Mouse (Mus musculus): ENCODE measurements around the gene Depdc1b. TPM values are rescaled to one million over a fixed set of nuclear protein-coding genes. Genes with fewer than 3 reads are reported as not detected.

Depdc1b gene
- polyA plus RNA-seq, 1 experiment from 2014 or later: 10.3 TPM

DNA sequence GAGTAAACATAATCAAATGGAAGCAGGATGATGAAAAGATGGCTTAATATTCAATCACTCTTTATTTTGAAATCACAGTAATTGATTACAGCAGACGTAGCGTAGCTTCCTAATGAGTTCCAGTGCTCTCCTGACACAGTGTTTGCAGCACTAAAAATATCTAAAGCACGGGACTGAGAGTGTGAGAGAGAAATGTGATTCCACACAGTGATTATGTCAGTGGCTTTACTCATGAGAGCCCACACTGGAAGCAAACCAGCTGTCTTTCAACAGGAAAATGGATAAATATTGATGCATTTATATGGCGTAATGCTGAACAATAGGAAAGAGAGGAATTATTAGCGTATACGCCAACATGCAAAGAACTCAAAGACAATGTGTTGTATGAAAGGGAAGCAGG lies 37.5 kb upstream of the Depdc1b start:
- Histone ChIP-seq H3K4me3 (ENCODE audit: low read depth, low read length) (no peak overlapping the region), H3K9ac (replicated peaks; ENCODE audit: low read depth, low read length) (no peak overlapping the region), H3K4me1 (ENCODE audit: control insufficient read depth, insufficient read depth, low read length) (no peaks in the 10 kb centered on the region), H3K9me3 (ENCODE audit: control insufficient read depth, low read depth, low read length) (no peaks in the 10 kb centered on the region), H3K4me2 (replicated peaks; ENCODE audit: low read depth, low read length) (no peak overlapping the region), H3K27ac (ENCODE audit: low read length) (no peak overlapping the region), H3K36me3 (ENCODE audit: control insufficient read depth, insufficient read depth, low read length) (peaks cover 4% of the 10 kb centered on the region; the same call in 1 of the 2 replicates), H3K27me3 (ENCODE audit: control insufficient read depth, insufficient read depth, low read length) (no peaks in the 10 kb centered on the region)
- no peak for ATAC-seq (ENCODE audit: insufficient number of reproducible peaks, insufficient read depth, low FRiP score, low read depth)
- 37% methylated on average over 6 of the region's 6 CpGs for WGBS

DNA sequence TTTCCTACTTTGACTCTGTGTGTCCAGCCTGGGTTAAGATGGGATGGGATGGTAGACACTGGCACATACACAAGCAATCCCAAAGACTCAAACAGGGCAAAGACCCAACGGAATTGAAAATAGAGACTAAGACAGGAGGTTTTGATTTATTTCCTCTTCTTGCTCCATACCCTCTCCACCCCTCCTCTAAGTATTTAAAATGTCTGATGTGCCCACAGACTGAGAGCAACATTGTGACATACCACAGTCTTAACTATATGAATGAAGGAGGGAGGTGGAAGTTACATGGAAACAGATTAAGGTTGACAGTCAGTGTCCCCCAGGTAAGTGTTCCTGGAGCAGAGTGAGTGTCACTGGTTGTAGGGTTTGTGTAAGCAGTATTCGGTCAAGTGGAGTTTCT lies 31.8 kb upstream of the Depdc1b start:
- Histone ChIP-seq H3K27me3 (ENCODE audit: control insufficient read depth, insufficient read depth, low read length) (no peaks in the 10 kb centered on the region), H3K9ac (replicated peaks; ENCODE audit: low read depth, low read length) (no peak overlapping the region), H3K4me2 (replicated peaks; ENCODE audit: low read depth, low read length) (no peak overlapping the region), H3K36me3 (ENCODE audit: control insufficient read depth, insufficient read depth, low read length) (peaks cover 4% of the 10 kb centered on the region; the same call in 1 of the 2 replicates), H3K9me3 (ENCODE audit: control insufficient read depth, low read depth, low read length) (no peaks in the 10 kb centered on the region), H3K4me1 (ENCODE audit: control insufficient read depth, insufficient read depth, low read length) (no peaks in the 10 kb centered on the region), H3K27ac (ENCODE audit: low read length) (no peak overlapping the region), H3K4me3 (ENCODE audit: low read depth, low read length) (no peak overlapping the region)
- 87% methylated on average over 2 of the region's 2 CpGs for WGBS
- no peak for ATAC-seq (ENCODE audit: insufficient number of reproducible peaks, insufficient read depth, low FRiP score, low read depth)

DNA sequence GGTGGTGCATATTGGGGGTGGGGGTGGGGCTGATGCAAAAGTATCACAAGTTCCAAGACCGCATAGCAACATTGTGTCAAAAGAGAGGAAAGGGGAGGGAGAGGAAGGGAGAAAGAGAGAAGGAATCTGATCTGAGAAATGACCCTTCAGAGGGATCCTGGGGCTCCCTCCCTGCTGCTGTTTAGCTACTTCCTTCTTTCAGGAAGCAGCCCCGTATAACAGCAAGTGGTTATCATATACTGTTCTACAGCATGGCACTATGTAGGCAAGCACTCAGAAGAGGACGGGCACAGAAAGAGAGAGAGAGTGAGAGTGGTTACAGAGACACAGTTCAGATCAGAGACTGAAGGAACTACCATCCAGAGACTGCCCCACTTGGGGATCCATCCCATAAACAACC lies 28.2 kb upstream of the Depdc1b start:
- Histone ChIP-seq H3K4me3 (ENCODE audit: low read depth, low read length) (no peak overlapping the region), H3K4me1 (ENCODE audit: control insufficient read depth, insufficient read depth, low read length) (no peaks in the 10 kb centered on the region), H3K27me3 (ENCODE audit: control insufficient read depth, insufficient read depth, low read length) (no peaks in the 10 kb centered on the region), H3K36me3 (ENCODE audit: control insufficient read depth, insufficient read depth, low read length) (no peaks in the 10 kb centered on the region), H3K4me2 (replicated peaks; ENCODE audit: low read depth, low read length) (no peak overlapping the region), H3K9ac (replicated peaks; ENCODE audit: low read depth, low read length) (no peak overlapping the region), H3K9me3 (ENCODE audit: control insufficient read depth, low read depth, low read length) (no peaks in the 10 kb centered on the region), H3K27ac (ENCODE audit: low read length) (no peak overlapping the region)
- WGBS: 49% methylated on average over 3 of the region's 3 CpGs
- ATAC-seq (ENCODE audit: insufficient number of reproducible peaks, insufficient read depth, low FRiP score, low read depth): no peak

GRCm38 (mm10) chr13:108289436-108289835 lies 26.7 kb upstream of the Depdc1b start:
- H3K36me3 ChIP-seq (ENCODE audit: control insufficient read depth, insufficient read depth, low read length): no peaks in the 10 kb centered on the region
- H3K9me3 ChIP-seq (ENCODE audit: control insufficient read depth, low read depth, low read length): no peaks in the 10 kb centered on the region
- WGBS: 65% methylated on average over 3 of the region's 3 CpGs
- no peak overlapping the region for H3K4me3 ChIP-seq (ENCODE audit: low read depth, low read length)
- no peak overlapping the region for H3K9ac ChIP-seq (replicated peaks; ENCODE audit: low read depth, low read length)
- no peak overlapping the region for H3K27ac ChIP-seq (ENCODE audit: low read length)
- no peaks in the 10 kb centered on the region for H3K4me1 ChIP-seq (ENCODE audit: control insufficient read depth, insufficient read depth, low read length)
- H3K27me3 ChIP-seq (ENCODE audit: control insufficient read depth, insufficient read depth, low read length): no peaks in the 10 kb centered on the region
- ATAC-seq (ENCODE audit: insufficient number of reproducible peaks, insufficient read depth, low FRiP score, low read depth): no peak
- no peak overlapping the region for H3K4me2 ChIP-seq (replicated peaks; ENCODE audit: low read depth, low read length)

GRCm38 (mm10) chr13:108290314-108290713 lies 25.8 kb upstream of the Depdc1b start:
- no peak for ATAC-seq (ENCODE audit: insufficient number of reproducible peaks, insufficient read depth, low FRiP score, low read depth)
- H3K9me3 ChIP-seq (ENCODE audit: control insufficient read depth, low read depth, low read length): no peaks in the 10 kb centered on the region
- 89% methylated on average over 4 of the region's 4 CpGs for WGBS

DNA sequence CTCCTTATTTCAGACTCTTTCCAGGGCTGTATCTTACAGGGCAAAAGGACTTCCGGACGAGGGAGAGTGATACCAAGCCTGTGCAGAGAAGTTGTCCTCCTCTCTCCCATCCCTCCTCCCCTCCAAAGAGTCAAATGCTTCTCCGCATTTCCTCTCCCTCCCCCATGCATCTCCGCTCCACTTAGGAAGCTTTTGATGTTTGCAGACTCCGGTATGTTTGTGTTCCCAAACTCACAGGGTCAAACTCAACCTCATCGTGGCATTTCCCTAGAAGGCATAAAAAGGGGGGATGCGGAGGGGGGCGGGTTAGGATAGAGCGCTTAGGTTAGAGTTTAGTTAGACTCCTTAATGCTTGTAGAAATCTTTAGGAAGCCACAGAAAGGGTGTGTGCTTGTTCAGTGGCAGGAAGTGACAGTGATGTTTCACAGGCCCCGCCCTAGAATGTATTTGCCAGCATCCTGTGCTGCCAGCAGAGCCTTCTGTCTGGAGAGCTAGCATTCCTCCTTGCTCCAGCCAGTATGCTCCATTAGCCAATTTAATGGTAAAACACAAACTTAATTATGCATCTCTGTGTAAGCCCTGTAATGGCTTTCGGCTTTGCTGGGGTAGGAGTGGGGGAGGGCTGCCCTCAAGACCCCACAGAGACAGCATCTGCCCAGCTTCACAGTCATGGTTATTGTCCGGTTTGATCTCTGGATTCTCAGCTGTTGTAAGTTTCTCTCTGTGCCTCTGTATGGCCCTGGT lies 18.6 kb upstream of the Depdc1b start:
- peak; percentile 80; the same call in 1 of the 2 replicates for ATAC-seq (ENCODE audit: insufficient number of reproducible peaks, insufficient read depth, low FRiP score, low read depth)
- Histone ChIP-seq H3K4me2 (replicated peaks; ENCODE audit: low read depth, low read length) (peak overlapping the region; percentile 43), H3K4me3 (ENCODE audit: low read depth, low read length) (peak overlapping the region; percentile 20; the same call in 1 of the 2 replicates), H3K9ac (replicated peaks; ENCODE audit: low read depth, low read length) (no peak overlapping the region), H3K36me3 (ENCODE audit: control insufficient read depth, insufficient read depth, low read length) (no peaks in the 10 kb centered on the region), H3K27ac (ENCODE audit: low read length) (peak overlapping the region; percentile 67), H3K4me1 (ENCODE audit: control insufficient read depth, insufficient read depth, low read length) (0 out of 2 replicates have a peak, but pooled peaks cover 7% of the 10 kb centered on the region), H3K9me3 (ENCODE audit: control insufficient read depth, low read depth, low read length) (no peaks in the 10 kb centered on the region), H3K27me3 (ENCODE audit: control insufficient read depth, insufficient read depth, low read length) (no peaks in the 10 kb centered on the region)
- WGBS: 11% methylated on average over 12 of the region's 12 CpGs

More at GRCm38 (mm10) chr13:108290314-108290713, 25.8 kb upstream of the Depdc1b start:
- H3K27ac ChIP-seq (ENCODE audit: low read length): no peak overlapping the region
- no peaks in the 10 kb centered on the region for H3K4me1 ChIP-seq (ENCODE audit: control insufficient read depth, insufficient read depth, low read length)
- H3K36me3 ChIP-seq (ENCODE audit: control insufficient read depth, insufficient read depth, low read length): no peaks in the 10 kb centered on the region
- no peak overlapping the region for H3K9ac ChIP-seq (replicated peaks; ENCODE audit: low read depth, low read length)
- H3K27me3 ChIP-seq (ENCODE audit: control insufficient read depth, insufficient read depth, low read length): no peaks in the 10 kb centered on the region
- no peak overlapping the region for H3K4me3 ChIP-seq (ENCODE audit: low read depth, low read length)
- no peak overlapping the region for H3K4me2 ChIP-seq (replicated peaks; ENCODE audit: low read depth, low read length)

DNA sequence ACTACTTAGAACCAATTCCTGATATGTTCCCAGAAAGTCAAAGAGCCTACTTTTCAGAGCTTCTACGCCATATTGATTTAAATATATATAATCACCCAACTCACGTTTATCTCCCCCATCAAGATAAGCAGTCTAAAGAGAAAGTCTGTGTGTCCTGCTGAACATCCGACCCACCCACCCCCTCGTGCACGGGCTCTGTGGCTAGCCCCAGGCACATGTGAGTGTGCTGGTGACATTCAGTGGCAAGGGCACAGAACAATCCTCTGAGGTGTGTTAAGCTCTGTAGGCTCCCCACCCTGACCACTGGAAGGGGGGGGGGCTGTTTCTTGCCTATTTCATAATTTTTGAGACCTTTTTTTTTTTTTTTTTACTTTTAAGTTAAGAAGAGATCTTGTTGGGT lies 17.9 kb upstream of the Depdc1b start:
- Histone ChIP-seq H3K4me3 (ENCODE audit: low read depth, low read length) (no peak overlapping the region), H3K4me1 (ENCODE audit: control insufficient read depth, insufficient read depth, low read length) (0 out of 2 replicates have a peak, but pooled peaks cover 7% of the 10 kb centered on the region), H3K27ac (ENCODE audit: low read length) (peak overlapping the region; percentile 41; the same call in 1 of the 2 replicates), H3K27me3 (ENCODE audit: control insufficient read depth, insufficient read depth, low read length) (no peaks in the 10 kb centered on the region), H3K4me2 (replicated peaks; ENCODE audit: low read depth, low read length) (0 out of 2 replicates have a peak overlapping the region, but pooled peaks have one; percentile 0), H3K9ac (replicated peaks; ENCODE audit: low read depth, low read length) (no peak overlapping the region), H3K36me3 (ENCODE audit: control insufficient read depth, insufficient read depth, low read length) (no peaks in the 10 kb centered on the region), H3K9me3 (ENCODE audit: control insufficient read depth, low read depth, low read length) (no peaks in the 10 kb centered on the region)
- no peak for ATAC-seq (ENCODE audit: insufficient number of reproducible peaks, insufficient read depth, low FRiP score, low read depth)
- 49% methylated on average over 5 of the region's 5 CpGs for WGBS

DNA sequence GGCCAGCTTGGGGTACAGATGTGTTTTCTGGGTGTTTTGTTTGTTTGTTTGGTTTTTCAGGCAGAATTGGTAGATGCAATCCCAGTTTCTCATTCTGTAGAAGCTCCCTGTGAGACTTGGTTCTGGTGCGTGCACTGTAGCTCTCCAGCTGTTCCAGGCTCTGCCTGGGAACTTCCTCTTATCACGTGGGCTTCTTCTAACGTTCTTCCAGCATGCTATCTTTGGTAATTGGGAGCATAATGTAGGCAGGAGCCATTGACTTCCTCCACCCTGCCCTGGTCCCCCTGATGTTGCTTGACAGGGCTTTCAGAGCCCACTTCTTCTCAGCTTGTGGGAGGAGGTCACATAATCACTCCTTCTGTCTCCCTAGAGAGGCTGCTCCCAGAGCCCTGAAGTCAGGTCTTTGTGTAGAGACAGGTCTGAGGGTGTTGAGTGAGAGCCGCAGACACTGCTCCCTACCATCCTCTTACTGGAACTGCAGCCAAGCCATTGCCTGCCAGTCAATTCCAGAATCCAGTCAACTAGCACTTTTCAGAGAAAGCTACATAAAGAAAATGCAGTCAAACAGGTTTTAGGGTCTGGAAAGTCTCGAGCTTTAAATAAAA lies 15.7 kb upstream of the Depdc1b start:
- H3K27ac ChIP-seq (ENCODE audit: low read length): peak overlapping the region; percentile 6; the same call in 1 of the 2 replicates
- 0 out of 2 replicates have a peak, but pooled peaks cover 7% of the 10 kb centered on the region for H3K4me1 ChIP-seq (ENCODE audit: control insufficient read depth, insufficient read depth, low read length)
- H3K4me2 ChIP-seq (replicated peaks; ENCODE audit: low read depth, low read length): no peak overlapping the region
- H3K9me3 ChIP-seq (ENCODE audit: control insufficient read depth, low read depth, low read length): no peaks in the 10 kb centered on the region
- no peaks in the 10 kb centered on the region for H3K27me3 ChIP-seq (ENCODE audit: control insufficient read depth, insufficient read depth, low read length)
- 21% methylated on average over 5 of the region's 5 CpGs for WGBS
- ATAC-seq (ENCODE audit: insufficient number of reproducible peaks, insufficient read depth, low FRiP score, low read depth): peak; percentile 60; the same call in 1 of the 2 replicates
- no peak overlapping the region for H3K9ac ChIP-seq (replicated peaks; ENCODE audit: low read depth, low read length)
- H3K4me3 ChIP-seq (ENCODE audit: low read depth, low read length): no peak overlapping the region
- no peaks in the 10 kb centered on the region for H3K36me3 ChIP-seq (ENCODE audit: control insufficient read depth, insufficient read depth, low read length)

Data from stomach, embryonic 14.5 days (tissue).